Mouse (Mus musculus) adrenal gland, postnatal 14 days (tissue): ENCODE data around the gene Lrrc34. TPM values are rescaled to one million over a fixed set of nuclear protein-coding genes. Genes with fewer than 3 reads are reported as not detected.
A peak's percentile ranks its signal among the peaks of the same experiment; 100 is the strongest.

Experiments used
- DNase-seq: peaks from one replicate; pipeline ENCODE4 v3.0.0; 2021; ENCODE audit warnings: mixed read lengths
- long read RNA-seq, 2 experiments: library from polyadenylated mRNA; stranded (forward); transcript quantifications; one replicate each; pipeline ENCODE4 v2.0.0; 2021
- total RNA-seq: library from RNA; stranded (reverse); gene quantifications from 2 replicates; pipeline ENCODE4 v1.2.3, GENCODE M21; 2021

Gene Lrrc34
- total RNA-seq = not detected in 2 replicates
- long read RNA-seq, experiment 1 = 0 reads
- long read RNA-seq, experiment 2 = 0 reads

GRCm38 (mm10) chr3:30647440-30648090, at the start of gene Lrrc34:
Gene Lrrc34, minus strand, starts transcription at chr3:30647869.
- peak; percentile 63 for DNase-seq

- DNase-seq = peak; percentile 61
These were observed 48.7 kb upstream of the Lrrc34 start for GRCm38 (mm10) chr3:30696346-30696745.

- DNase-seq = no peak
These were observed 48.0 kb upstream of the Lrrc34 start for GRCm38 (mm10) chr3:30695661-30696060.

GRCm38 (mm10) chr3:30690976-30691375, 43.3 kb upstream of the Lrrc34 start:
- no peak for DNase-seq

GRCm38 (mm10) chr3:30687216-30687615, 39.5 kb upstream of the Lrrc34 start:
- DNase-seq = no peak

GRCm38 (mm10) chr3:30683190-30683589, 35.5 kb upstream of the Lrrc34 start:
- no peak for DNase-seq

- no peak for DNase-seq
These were observed 10.8 kb upstream of the Lrrc34 start for GRCm38 (mm10) chr3:30658486-30658885.

- no peak for DNase-seq
These were observed 8.3 kb upstream of the Lrrc34 start for GRCm38 (mm10) chr3:30655937-30656336.

- peak; percentile 12 for DNase-seq
These were observed 2.6 kb upstream of the Lrrc34 start for GRCm38 (mm10) chr3:30650062-30650841.

- no peak for DNase-seq
These were observed 797 bp upstream of the Lrrc34 start for GRCm38 (mm10) chr3:30648466-30648865.

GRCm38 (mm10) chr3:30646761-30647160, 908 bp downstream of the Lrrc34 start:
- no peak for DNase-seq

- no peak for DNase-seq
These were observed 3.5 kb downstream of the Lrrc34 start, which contains the start of gene Lrriq4 for GRCm38 (mm10) chr3:30644207-30644606. Gene Lrriq4, plus strand, starts transcription at chr3:30644507.

GRCm38 (mm10) chr3:30635629-30636028, 12.0 kb downstream of the Lrrc34 start:
- DNase-seq = no peak

GRCm38 (mm10) chr3:30633681-30634080, 14.0 kb downstream of the Lrrc34 start:
- no peak for DNase-seq

GRCm38 (mm10) chr3:30620132-30620531, 27.5 kb downstream of the Lrrc34 start:
- no peak for DNase-seq

- no peak for DNase-seq
These were observed 36.7 kb downstream of the Lrrc34 start for GRCm38 (mm10) chr3:30610930-30611329.

- DNase-seq = no peak
These were observed 38.7 kb downstream of the Lrrc34 start for GRCm38 (mm10) chr3:30608999-30609398.

GRCm38 (mm10) chr3:30603256-30603655, 44.4 kb downstream of the Lrrc34 start:
- no peak for DNase-seq

- DNase-seq = peak; percentile 90
These were observed 45.0 kb downstream of the Lrrc34 start for GRCm38 (mm10) chr3:30602740-30603098.

GRCm38 (mm10) chr3:30602065-30602739, 45.5 kb downstream of the Lrrc34 start, which contains the start of gene Mynn:
Gene Mynn, plus strand, starts transcription at chr3:30602065.
- DNase-seq = peak; percentile 96

GRCm38 (mm10) chr3:30601610-30602064, 46.0 kb downstream of the Lrrc34 start:
- DNase-seq = no peak

GRCm38 (mm10) chr3:30601175-30601574, 46.5 kb downstream of the Lrrc34 start:
- peak; percentile 86 for DNase-seq

- DNase-seq = peak; percentile 39
These were observed 47.0 kb downstream of the Lrrc34 start for GRCm38 (mm10) chr3:30600717-30601116.
